Mouse (Mus musculus): ENCODE measurements around the gene Adipoq.

DNA sequence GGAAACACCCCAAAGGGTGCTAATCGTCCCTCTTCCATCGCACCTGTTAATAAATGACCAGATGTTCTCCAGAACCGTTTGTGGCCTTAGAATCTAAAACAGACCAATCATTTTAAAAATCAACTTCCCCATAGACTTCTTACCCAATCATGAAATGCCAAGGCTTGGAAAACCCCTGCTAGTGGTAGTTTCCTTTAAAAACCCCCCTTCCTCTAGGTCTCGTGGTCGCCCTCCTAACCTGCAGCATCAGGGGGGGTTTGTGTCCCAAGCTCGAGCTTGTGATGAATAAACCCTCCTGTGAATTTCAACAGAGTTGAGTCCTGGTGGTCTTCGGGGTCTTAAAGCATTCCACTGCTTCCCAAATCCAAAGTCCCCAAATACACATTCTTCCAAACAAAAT lies 41.6 kb downstream of the Adipoq start:
- TF ChIP-seq GATA1 (IDR thresholded peaks at IDR 0.05; ENCODE audit: borderline replicate concordance, low read length) (no peak), CTCF (IDR thresholded peaks at IDR 0.05; ENCODE audit: low read depth, low read length) (no peak)
